Mouse (Mus musculus) bone marrow, adult 2 months (tissue): ENCODE data around the gene Ccdc33.

Source experiments
- CTCF ChIP-seq: fragments of 200-500 bp; IDR thresholded peaks from 2 replicates; pipeline ENCODE4 v1.5.1; 2011; ENCODE audit warnings: low read length, control low read depth; ENCODE audit not compliant: control insufficient read depth, insufficient read depth
- POLR2A ChIP-seq: fragments of 200-500 bp; IDR thresholded peaks from 2 replicates; pipeline ENCODE4 v1.6.1; 2011; ENCODE audit warnings: low read depth, mild to moderate bottlenecking, control low read depth, low read length, borderline replicate concordance; ENCODE audit not compliant: control insufficient read depth

- TF ChIP-seq POLR2A (no peak), CTCF (no peak)
These were observed 7.2 kb upstream of the Ccdc33 start for GRCm38 (mm10) chr9:58125811-58126210.
